Mouse (Mus musculus) cerebellum, postnatal 4 days (tissue): Measurements from ENCODE around the gene Icam4.
"Not testable (repeated sequence)": the region's sequence is repeated elsewhere in the genome, so short reads cannot be mapped to it uniquely, and the experiment has no call there.

Source experiments
- DNase-seq, 2 experiments: peaks; one replicate each; pipeline ENCODE4 v3.0.0; 2022; ENCODE audit warnings: low spot score in 2 of 2, mixed read lengths in 1 of 2

The Icam4 gene

DNA sequence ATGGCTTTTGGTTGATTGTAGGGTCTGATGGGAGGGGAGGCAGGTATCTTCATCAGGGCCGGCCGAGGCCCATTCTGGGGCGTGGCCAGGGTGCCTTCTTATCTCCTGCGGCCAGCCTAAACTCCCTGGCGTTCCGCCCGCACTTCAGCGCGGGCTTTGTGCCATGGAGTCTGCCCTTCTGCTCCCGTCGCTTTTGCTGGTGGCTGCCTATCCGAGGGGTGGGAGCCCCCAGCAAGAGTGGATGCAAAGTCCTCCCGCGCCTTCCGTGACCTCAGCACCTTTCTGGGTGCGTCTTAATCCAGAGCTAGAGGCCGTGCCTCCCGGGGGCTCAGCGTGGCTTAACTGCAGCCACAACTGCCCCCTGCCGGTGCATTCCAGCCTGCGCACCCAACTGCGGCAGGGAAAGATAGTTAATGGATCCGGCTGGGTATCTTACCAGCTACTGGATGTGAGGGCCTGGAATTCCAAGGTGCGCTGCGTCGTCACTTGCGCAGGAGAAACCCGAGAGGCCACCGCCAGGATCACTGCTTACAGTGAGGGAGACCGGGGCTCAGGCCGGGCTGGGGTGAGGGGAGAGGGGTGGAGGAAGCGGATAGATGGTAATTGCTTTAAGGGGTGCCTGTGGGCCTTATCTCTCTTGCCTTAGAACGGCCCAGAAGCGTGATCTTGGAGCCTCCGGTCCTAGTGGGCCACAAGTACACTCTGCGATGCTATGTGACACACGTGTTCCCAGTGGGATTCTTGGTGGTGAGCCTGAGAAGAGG is at the start of gene Icam4:
Icam4 (plus strand) TSS at position 83 of the 764 bp plus-strand sequence.
- DNase-seq: peak; percentile 36 to 71

DNA sequence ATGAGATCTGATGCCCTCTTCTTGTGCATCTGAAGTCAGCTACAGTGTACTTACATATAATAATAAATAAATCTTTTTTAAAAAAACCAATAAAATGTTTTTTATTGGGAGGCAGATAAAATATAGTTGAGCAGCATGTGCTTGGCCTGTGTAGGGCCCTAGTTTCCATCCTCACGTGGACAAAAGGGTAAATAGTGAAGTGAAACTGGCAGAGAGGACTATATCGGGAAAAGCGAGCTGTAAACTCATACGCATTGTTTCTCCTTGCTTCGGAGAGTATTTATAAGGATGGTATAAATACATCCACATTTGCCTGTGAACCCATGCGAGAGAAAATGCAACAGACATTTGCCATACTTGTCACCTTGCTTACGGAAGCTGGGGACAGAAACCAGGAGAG is 49.4 kb upstream of the Icam4 start:
- no peak for DNase-seq

DNA sequence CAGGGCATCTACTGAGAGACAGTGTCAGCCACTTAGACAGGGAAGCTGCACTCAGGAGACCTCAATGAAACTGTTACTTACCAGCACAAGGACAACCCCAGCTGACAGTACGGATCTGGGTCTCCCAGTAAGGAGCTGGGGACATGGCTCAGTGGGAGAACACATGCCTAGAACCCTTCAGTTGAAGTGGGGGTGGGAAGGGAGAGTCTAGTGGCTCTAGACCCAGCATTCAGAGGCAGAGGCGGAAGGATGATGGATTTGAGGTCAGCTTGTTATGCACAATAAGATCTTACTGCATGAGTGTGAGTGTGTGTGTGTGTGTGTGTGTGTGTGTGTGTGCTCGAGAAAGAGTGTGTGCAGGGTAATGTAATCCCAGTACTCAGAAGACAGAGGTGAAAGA is 47.0 kb upstream of the Icam4 start:
- DNase-seq: no peak

DNA sequence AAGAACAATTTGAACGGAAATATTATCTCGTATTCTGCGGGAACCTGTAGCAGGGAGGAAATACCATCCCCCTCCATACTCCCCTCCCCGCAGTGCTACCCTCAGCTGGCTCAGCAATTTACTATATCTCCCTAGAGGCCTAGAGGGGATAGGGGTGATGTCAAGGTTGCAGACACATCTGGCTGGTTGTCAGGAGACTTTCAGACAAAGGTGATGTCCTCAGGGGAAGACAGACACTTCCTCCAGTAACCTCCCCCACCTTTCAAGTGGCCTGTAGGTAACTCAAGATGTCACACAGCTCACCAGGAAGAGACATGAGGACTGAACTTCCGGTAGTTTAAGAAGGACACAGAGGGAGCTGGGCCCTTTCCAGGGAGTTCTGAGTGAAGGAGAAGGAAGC is 46.0 kb upstream of the Icam4 start:
- no peak for DNase-seq

DNA sequence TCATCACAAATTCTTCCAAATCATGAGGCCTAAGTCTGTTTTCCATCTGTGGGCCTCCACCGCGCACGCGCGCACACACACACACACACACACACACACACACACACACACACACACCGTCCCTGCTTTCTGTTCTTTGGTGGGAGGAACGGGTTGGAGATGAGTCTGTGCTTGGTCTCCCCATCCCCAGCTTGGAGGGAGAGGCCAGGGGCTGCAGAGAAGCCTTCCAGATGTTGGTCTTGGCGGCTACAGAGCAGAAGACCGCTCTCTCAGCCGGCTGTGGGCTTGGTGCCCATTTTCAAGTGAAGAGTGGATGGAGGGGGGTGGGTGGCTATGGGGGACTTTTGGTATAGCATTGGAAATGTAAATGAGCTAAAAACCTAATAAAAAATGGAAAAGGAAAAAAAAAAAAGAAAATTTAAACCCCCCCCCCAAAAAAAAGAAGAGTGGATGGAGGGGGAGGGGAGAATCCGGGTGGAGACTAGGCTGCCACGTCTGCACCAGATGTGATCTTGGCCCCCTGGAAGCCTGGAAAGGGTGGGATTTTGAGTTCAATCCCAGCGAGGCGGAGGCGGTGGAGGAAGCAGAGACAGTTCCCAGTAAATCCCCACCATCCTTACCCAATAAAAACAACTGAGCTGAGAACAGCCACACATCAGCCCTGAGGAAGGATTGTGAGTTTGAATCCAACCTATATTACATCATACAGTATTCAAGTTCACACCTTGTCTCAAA is 42.1 kb upstream of the Icam4 start:
- DNase-seq: no peak

DNA sequence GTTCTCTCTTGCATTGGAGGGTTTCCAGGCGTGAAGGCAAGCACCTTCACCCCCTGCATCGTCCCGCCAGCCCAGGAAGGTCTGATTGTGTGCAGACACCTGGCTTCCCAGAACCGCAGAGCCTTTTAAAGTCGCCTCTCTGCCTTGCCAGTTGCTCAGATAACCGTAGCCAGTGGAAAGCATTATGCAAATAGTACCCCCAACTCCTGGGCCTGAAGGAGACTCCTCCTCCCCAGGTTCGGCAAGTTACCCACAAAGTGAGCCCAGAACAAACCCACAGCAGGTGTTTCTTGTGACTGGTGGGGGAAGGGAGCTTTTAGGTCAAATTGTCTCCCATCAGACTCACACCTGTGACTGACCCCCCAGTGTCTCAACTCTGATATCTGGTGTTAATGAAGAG is 41.2 kb upstream of the Icam4 start:
- no peak for DNase-seq

DNA sequence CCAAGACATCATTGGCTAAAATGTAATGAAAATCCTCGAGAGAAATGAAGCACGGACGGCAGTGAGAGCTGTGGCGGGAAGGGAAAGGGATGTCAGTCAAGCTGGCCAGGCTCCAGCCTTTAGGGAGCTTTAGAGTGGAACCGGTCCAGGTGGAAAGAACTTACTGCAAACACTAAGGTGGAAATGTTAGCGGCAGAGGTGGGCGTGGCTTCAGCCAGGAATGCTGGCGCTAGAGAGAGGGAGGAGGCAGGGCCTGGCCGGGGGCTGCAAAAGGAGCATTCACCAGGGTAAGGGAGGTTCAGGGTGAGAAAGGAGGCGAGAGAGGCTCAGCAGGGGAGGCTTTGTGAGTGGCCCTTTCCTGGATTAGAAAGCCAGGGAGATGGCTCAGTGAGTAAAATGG is 38.3 kb upstream of the Icam4 start:
- no peak for DNase-seq

DNA sequence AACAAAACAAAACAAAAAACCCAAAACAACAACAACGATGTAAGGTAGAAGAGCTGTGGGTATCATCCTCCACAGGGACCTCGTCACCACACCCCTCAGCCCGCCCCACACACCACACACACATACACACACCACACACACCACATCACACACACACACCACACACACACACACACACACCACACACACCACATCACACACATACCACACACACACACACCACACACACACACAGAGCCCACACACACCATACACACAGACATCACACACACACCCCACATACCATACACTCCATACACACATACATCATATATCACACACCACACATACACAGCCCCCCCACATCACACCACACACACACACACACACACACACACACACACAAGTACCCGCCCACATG is 37.6 kb upstream of the Icam4 start:
- DNase-seq: no peak

DNA sequence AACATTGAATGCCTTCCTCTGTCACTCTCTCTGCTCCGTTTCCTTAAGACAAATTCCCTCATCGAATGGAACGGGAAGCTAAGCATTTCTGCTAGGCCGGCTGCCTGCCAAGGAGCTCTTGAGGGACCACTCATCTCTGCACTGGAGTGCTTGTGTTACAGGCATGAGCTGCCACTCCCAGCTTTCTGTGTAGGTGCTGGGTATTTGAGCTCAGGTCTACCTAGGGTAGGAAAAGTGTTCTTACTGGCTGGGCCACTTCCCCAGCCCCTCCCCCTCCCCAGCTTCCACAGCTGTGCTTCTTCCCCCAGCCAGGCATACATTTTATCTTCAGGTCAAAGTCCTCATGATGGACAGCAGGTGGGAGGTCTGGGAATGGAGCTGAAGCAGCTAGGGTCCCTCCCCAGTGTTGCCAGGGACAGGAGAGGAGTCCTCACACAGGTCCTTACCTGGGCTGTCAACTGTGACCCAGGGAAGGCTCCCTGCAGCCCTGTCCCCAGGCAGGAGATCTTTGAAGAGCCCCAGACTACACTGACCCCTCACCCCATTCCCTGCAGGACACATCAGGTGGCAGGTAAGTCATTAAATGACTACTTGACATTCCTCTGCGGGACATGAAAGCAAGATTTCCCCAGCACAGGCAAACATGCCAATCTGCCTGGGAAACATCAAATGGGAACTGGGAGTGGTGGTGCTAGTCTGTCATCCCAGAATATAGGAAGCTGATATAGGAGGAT is 35.8 kb upstream of the Icam4 start:
- DNase-seq: no peak

DNA sequence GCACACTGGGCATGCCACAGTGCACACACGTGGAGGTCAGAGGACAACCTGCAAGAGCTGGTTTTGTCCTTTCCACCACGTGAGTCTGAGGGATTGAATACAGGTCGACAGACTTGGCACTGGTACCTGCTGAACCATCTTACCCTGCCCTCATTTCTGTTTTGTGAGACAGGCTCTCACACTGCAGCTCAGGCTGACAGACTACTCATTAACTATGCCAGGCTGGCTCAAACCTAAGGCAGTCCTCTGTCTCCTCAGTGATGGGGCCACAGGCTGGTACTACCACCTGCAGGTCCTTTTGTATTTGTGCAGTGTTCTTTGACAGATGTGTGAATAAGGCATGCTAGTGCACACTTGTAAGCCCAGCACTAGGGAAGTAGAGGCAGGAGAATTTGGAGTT is 34.1 kb upstream of the Icam4 start:
- no peak for DNase-seq

DNA sequence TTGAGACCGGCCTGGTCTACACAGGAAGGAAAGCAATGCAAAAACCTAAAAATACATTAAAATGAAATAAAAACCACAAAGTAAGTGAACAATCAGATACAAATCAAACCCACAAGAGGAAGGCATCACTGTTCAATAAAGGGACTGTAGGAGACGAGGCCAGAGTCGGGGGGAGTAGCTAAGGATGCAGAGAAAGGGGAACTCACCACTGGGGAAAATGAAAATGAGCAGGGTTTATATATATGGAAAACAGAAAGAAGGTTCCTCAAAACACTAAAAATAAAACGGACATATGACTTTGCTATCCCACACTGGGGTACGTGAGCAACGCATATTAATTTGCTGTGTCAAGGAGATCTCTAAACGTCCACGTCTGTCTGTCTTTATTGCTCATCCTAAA is 32.1 kb upstream of the Icam4 start:
- no peak for DNase-seq

DNA sequence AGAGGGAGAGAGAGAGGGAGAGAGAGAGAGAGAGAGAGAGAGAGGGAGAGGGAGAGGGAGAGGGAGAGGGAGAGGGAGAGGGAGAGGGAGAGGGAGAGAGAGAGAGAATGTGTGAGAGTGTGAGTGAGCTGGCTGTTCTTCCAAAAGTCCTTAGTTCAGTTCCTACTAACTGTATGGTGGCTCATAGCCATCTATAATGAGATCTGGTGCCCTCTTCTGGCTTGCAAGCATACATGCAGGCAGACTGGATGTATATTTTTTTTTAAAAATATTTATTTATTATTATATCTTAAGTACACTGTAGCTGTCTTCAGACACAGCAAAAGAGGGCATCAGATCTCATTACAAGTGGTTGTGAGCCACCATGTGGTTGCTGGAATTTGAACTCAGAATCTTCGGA is 30.8 kb upstream of the Icam4 start:
- DNase-seq: not testable (repeated sequence)

DNA sequence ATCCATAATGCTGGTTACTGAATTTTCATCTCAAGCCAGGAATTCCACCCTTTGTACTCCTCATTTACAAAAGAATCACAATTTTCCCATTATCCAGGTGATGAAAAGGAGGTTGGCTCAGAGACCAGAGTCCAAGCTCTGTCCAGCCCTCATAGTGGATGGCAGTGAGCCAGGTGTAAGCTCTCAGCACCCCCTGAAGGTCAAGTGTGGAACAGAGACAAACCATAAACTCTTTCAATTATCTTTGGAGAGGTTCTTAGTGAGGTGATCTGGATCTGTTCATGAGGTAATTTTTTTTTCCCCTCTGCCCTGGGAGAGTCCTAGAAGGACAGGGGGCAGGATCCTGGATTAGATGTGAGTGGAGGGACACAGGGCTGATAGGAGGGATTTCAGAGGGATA is 28.4 kb upstream of the Icam4 start:
- no peak for DNase-seq

DNA sequence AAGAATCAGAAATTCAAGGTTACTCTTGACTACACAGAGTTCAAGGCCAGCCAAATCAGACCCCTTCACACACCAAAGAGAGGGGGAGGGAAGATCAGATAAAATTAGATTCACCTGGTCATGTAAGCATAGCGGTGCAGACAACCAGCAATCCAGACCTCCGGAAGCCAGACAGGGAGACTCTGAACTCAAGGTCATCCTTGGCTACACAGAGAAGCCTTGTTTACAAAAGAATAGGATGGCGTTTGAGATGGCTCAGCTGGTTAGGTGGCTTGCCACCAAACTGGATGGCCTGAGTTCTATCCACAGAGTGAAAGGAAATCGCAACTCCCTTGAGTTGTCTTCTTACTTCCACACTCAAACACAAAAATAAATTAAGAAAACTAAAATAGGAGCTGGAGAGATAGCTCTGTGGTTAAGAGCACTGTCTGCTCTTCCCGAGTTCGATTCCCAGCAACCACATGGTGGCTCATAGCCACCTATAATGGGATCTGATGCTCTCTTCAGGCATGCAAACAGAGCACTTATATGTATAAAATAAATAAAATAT is 27.4 kb upstream of the Icam4 start:
- DNase-seq: no peak

DNA sequence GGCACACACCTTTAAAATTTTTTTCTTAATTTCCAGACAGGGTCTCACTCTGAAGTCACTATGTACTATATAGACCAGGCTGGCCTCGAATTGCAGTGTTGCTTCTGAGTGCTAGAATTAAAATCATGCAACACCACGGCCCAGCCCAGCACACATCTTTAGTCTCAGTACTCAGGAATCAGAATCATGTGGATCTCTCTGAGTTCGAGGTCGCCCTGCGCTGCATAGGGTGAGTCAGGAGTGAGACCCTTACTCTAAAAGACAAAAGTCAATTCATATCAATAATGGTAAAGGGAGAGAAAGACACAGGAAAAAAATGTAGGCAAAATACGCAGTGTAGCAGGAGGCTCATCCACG is 26.9 kb upstream of the Icam4 start:
- DNase-seq: no peak

DNA sequence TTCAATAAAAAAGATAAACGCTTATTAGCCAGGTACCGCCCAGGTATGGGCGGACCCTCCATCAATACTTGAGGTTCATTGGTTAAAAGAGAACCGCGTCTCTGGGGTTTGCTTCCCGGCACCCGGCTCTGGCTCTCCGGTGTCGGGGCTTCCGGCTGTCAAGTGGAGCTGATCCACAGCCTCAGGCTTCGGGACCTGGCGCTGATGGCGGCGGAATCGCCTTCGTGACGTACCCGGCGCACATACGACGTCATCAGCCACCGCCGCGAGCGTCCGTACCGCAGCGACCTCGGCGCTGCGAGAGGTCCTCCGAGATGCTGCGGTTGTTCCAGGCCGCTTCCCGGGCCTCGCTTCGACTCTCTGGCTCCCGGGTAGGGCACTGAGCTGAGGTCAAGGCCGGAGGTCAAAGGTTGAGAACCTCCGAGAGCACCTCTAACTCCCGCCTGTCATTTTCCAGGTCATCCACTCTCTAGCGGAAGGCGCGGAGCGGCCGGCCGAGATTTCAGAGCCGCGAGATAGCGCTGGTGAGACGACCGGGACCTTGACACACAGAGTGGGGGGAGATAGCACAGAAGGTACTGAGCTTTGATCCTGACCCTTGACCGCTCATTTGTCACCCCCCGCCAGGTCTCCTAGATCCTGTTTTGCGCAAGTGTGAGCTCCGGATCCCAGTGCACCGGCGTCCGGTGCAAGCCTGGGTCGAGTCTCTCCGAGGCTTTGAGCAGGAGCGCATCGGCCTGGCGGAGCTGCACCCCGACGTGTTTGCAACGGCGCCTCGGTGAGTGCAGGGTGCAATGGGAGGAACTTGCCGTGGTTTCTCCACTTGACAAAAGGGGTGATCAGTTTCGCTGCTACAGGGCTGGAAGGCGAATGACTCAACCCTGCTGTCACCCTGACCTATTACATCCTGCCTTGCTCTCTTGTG is 26.3 kb upstream of the Icam4 start, which contains the start of gene Mrpl4:
Mrpl4 (plus strand) TSS at position 112 of the 925 bp plus-strand sequence.
- peak; percentile 83 to 91 for DNase-seq

DNA sequence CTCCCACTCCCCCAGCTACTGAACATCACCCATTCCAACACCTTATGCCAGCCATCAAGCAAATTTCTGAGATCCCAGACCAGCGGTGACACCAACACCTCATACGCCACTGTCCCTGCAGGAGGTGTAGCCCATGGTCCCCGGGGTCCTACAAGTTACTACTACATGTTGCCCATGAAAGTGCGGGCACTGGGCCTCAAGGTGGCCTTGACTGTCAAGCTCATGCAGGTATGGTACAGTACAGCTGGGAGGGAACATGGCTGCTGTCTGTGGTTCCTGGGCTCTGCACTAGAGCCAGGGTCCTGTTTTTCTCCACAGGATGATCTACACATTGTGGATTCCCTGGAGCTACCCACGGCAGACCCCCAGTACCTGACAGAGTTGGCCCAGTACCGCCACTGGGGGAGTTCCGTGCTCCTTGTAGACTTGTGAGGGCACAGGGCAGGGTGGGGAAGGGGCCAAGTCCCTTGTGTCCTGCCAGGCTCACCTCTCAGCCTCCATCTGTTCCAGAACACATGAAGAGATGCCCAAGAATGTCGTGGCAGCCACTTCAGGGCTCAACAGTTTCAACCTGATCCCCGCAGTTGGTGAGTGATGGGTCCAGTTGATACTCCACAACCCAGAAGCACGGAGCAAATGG is 21.7 kb upstream of the Icam4 start:
- no peak for DNase-seq

DNA sequence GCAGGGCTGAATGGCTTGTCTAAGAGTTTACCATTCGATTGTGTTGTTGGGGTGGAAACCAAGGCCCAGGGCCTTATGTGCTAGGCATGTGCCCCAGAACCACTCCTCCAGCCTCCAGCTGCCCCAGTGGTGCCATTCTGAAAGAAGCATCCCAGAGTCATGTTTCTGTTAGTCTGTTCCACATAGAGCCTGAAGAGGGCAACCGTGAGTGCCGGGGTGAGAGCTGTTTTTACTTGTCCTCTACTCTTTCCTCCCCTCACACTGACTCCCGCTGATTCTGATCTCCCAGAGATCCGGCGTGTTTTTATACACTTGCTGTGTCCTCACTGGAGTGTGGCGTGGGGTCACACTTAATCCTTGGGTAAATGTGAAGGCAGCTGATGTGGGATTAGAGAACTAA is 21.2 kb upstream of the Icam4 start:
- DNase-seq: no peak

DNA sequence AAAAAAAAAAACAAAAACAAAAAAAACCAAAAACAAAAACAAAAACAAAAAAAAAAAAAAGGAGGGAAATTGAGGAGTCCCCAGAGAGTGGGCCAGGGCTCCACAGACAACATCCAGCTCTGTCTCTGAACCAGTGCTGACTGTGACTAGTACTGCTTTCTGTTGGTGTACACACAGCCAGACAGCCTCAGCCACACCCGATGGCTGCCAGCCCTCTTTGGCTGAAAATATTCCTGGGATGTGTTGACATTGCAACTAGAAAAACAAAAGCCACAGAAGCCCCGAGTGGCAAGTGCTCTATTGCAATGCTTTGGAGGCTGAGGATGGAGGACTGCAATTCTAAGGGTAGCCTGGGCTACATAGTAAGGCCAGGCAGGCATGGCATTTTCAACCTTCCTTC is 18.8 kb upstream of the Icam4 start:
- no peak for DNase-seq

DNA sequence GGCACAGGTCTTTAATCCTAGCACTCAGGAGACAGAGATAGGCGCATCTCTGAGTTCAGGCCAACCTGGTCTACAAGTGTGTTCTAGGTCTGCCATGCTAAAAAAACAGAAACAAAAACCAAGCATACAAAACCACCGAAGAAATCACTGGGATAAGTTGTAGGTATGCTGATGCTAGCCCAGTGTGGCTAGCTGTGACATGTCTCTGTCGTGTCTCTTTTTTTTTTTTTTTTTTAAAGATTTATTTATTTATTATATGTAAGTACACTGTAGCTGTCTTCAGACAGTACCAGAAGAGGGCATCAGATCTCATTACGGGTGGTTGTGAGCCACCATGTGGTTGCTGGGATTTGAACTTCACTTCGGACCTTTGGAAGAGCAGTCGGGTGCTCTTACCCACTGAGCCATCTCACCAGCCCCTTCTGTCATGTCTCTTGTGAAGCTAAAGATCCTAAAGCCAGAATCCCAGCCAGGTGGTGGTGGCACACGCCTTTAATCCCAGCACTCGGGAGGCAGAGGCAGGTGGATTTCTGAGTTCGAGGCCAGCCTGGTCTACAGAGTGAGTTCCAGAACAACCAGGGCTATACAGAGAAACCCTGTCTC is 18.1 kb upstream of the Icam4 start:
- not testable (repeated sequence) for DNase-seq
